Mouse (Mus musculus) CH12.LX (cell line): ENCODE measurements around the gene Ezh1.
A peak's percentile ranks its signal among the peaks of the same experiment; 100 is the strongest.

Experiments
- CHD2 ChIP-seq: IDR thresholded peaks from 2 replicates; pipeline ENCODE4 v1.6.1; 2011; ENCODE audit warnings: low read length, improper control_type of control experiment
- CTCF ChIP-seq, 2 experiments: IDR thresholded peaks in 1 of 2; conservative IDR thresholded peaks in 1 of 2; 2 replicates each; pipeline ENCODE4 v1.5.1; 2011 to 2012; ENCODE audit warnings: low read depth in 2 of 2, low read length in 2 of 2, improper control_type of control experiment in 1 of 2, inconsistent platforms in 1 of 2, mild to moderate bottlenecking in 1 of 2, moderate library complexity in 1 of 2
- EP300 ChIP-seq: IDR thresholded peaks from 2 replicates; pipeline ENCODE4 v1.6.1; 2011; ENCODE audit warnings: low read length, improper control_type of control experiment
- MAX ChIP-seq: IDR thresholded peaks from 2 replicates; pipeline ENCODE4 v1.6.1; 2011; ENCODE audit warnings: low read length, improper control_type of control experiment
- NELFE ChIP-seq: IDR thresholded peaks from 2 replicates; pipeline ENCODE4 v1.6.1; 2011; ENCODE audit warnings: low read depth, low read length, improper control_type of control experiment
- POLR2A ChIP-seq: IDR thresholded peaks from 2 replicates; pipeline ENCODE4 v1.6.1; 2011; ENCODE audit warnings: low read depth, mild to moderate bottlenecking, improper control_type of control experiment, low read length
- RAD21 ChIP-seq: IDR thresholded peaks from 2 replicates; pipeline ENCODE4 v1.6.1; 2011; ENCODE audit warnings: low read depth, mild to moderate bottlenecking, low read length, improper control_type of control experiment, moderate library complexity
- TBP ChIP-seq: conservative IDR thresholded peaks from 2 replicates; pipeline ENCODE4 v1.6.1; 2011; ENCODE audit warnings: low read depth, low read length, improper control_type of control experiment
- USF1 ChIP-seq: IDR thresholded peaks from 2 replicates; pipeline ENCODE4 v1.6.1; 2014; ENCODE audit warnings: low read depth, mild to moderate bottlenecking, inconsistent platforms, low read length, improper control_type of control experiment
- ZMIZ1 ChIP-seq: IDR thresholded peaks from 2 replicates; pipeline ENCODE4 v1.6.1; 2012; ENCODE audit warnings: low read depth, mild to moderate bottlenecking, inconsistent platforms, low read length, improper control_type of control experiment

- TF ChIP-seq POLR2A (peak; percentile 57), EP300 (peak; percentile 35; the same call in 1 of the 2 replicates), MAX (no peak; the same call in 1 of the 2 replicates), CTCF (conservative IDR thresholded peaks at IDR 0.05 in 1 of 2, IDR thresholded peaks at IDR 0.05 in 1 of 2; ENCODE audit: low read depth in 2 of 2, low read length in 2 of 2) (no peak), ZMIZ1 (no peak), NELFE (no peak; the same call in 1 of the 2 replicates), CHD2 (no peak), RAD21 (no peak), USF1 (no peak), TBP (peak; percentile 42)
Observed at GRCm38 (mm10) chr11:101143338-101144225, 82.7 kb downstream of the Ezh1 start.
